Mouse (Mus musculus): ENCODE results near the gene Batf.
A peak's percentile ranks its signal among the peaks of the same experiment; 100 is the strongest.
"Not testable (repeated sequence)": the region's sequence is repeated elsewhere in the genome, so short reads cannot be mapped to it uniquely, and the experiment has no call there.

The Batf gene

DNA sequence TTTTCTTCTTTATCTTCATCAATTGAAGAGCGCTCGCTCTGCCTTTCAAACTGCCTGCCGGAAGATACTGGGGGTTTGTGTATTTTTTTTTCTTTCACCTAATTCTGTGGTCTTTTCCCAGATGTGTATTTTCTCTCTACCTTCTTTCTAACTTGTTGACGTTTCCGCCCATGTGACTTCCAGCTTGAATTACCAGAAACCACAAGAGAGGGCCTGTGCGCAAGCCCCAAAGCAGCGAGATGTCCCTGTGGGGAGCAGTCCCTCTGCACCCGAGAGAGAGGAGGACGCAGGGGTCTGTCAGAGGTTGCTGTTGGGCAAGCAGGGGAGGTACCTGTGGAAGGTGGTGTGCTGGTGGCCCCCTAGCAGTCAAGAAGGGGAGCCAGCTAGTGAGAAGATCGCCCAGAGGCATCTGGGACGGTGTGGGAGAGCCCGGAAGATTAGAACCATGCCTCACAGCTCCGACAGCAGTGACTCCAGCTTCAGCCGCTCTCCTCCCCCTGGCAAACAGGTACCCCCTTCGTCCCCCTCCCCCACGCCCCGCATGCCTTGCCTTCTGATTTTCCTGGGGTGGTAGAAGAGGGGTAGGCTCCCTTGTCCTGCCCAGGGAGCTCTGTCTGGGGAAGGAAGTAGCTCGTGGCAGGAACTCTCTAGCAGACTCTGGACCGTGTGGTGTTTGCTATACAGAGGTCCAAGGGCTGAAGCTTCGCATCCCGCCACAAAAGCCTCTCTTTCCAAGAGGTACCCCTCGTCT lies at the start of gene Batf:
Batf (plus strand) TSS at position 204 of the 751 bp plus-strand sequence.
- DNase-seq, result no peak

DNA sequence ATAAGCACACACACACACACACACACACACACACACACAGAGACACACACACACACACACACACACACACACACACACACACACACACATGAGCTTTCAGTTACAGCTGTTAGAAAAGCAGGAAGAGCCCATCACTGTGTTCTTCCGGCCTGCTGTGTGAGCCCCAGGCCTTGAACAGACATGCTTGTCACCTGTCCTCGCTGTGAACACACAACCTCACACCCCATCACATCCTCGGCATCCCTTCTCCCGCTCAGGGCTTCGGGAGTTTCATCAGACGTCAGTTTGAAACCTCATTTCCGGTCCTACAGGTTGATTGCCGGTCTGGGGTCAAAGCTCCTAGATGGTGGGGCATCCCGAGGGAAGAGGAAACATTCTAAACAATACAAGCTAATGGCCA lies 48.5 kb upstream of the Batf start:
- no peak for DNase-seq

DNA sequence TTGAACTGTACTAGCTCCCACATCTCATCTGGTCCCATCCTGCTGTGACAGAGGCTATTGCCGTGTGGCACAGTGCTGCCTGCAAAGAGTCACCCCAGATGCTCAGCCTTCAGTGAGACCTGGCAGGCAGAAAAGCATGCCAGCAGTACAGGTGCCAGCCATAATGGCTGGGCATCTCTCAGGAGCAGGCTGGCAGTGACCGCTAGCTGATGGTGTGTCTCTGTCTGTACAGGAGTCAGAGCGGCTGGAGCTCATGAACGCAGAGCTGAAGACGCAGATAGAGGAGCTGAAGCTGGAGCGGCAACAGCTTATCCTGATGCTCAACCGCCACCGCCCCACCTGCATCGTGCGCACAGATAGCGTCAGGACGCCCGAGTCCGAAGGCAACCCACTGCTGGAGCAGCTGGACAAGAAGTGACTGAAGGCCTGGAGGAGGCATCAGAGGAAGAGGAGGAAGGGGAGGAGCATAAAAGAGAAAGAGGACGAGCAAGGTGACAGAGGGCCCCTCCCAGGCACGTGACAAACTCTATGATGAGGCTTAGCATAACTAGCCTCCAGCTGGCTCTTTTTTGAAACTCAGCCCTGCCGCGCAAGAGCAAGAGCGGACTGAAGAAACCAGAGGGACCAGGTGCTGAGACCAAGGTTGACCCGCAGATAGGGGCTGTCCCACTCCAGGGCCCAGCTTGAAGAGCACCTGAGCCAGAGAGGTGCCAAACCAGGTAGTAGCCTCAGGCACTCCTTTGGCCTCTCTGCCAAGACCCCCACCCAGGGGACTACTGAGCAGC lies 47.7 kb upstream of the Batf start:
- DNase-seq, result no peak

DNA sequence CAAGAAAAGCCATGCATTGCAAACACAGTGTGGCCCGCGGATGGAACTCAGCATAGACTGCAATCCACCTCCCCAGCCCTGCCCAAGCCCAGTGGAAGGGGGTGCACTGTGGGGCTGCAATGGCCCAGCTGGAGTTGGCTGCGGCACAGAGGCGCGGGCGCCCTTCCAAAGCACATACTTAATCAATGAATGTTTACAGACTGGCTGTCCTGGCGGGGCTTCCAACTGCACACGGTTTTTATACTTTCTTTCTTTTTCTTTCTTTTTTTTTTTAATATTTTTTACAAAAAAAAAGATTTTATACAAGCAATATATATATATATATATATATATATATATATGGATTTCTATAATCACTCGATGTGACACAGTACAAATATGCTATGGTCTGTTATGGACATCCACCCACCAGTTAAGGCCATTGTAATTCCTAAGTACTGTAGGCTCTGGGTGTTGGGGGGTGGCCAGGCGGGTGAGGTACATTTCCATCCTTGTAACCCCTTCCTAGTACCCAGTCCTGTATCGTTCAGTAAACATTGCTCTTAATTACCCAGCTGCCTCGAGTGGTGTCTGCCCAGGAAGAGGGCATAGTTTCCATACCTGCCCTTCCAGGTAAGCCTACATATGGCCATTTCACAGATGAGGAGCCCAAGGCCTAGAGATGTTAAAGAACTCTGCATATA lies 47.0 kb upstream of the Batf start:
- DNase-seq, result peak; percentile 39 to 45

DNA sequence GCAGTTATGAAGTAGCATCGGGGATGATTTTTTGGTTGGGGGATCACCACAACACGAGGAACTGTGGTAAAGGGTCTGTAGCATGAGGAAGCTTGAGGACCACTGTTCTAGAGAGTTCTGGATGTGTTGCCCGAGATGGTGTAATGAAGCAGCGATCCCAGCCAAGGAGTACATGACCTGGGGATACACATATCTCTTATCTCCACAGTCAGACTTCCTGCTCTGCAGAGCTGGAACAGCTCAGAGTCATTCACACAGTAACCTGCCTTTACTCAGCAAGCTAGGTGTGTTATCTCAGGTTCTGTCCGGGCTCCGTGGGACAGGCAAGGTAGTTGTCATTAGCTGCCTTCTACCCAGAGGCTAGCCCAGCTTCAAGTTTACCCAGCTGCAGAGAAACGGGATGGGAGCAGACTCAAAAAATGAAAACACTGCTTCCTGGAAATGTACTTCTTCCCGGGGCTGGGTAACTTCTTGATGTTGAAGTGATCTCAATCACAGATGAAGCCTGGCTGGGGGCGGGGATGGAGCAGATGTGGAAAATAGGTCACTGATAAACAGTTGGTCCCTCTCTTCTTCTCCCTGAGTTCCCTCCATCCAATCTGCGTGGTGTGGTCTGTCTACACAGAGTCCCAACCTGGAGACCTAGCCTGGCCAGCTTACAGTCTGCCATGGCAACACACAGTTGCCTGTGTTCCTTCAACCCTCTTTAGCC lies 45.5 kb upstream of the Batf start:
- DNase-seq, result no peak

DNA sequence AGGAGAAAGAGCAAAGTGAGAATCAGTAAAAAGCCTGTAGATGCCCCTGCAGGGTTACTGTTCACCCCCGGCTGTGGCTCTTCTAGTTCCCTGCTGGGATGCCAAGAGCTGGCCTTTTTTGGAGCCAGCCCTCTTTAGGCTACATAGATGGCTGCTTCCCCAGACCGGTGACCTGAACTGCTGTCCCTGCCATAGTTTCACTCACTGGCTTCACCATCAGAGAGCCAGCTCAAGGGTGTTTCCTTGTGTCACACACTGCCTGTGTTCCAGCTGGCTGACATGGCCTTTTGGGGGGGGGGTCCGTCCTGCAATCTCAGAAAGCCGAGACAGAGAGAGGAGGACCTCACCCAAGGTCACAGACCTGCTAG lies 44.9 kb upstream of the Batf start:
- DNase-seq, result no peak

DNA sequence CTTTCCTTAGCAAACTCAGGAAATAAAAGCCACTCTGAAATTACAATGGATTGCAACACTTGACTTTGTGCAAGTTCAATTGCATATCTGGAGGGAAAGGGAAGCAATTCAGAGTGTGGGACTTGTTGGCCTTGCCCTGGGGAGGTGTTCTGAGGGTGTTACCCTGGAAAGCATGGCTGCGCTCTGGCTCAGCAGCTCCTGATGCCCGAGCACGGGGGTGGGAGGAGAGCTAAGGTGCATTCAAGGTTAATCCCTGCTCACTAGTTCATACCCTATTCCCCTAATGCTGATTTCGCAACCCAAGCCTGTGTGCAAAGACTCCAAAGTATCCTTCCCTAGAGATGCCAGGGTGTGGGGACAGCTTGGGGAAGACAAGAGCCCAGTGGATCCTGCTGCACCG lies 42.7 kb upstream of the Batf start:
- DNase-seq, result peak in 1 of 2 experiments; percentile 48

DNA sequence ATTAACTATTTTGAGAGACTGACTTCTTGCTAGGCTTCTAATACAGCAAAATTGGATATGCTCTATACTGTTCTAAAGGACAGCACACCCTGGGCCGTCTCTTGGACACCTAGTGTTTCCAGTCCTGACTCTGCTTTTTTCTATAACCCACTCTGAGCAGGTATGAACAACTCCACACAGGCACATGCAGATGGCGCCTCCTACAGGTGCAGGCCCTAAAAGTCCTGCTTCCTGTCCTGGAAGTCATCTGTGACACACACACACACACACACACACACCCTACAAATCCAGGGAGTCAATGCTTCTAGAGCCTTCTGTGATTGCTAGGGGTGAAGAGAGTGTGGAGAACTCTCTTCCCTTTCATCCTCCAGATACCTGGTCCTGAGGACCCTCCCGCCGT lies 40.8 kb upstream of the Batf start:
- DNase-seq, result peak in 1 of 2 experiments; percentile 58

DNA sequence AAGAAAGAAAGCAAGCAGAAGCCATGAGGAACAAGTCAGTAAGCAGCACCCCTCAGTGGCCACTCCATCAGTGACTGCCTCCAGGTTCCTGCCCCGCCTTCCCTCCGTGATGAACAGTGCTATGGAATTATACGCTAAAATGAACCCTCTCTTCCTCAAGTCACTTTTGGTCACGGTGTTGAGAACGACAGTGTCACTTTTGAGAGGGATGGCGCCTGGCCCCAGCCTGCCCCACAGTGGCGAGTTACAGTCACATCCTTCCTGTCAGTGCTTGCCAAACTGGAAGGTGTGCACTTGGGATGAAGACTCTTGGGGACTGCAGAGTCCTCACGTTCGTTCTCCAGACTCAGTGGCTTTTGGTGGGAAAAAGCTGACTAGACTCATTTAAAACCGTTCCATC lies 39.1 kb upstream of the Batf start:
- DNase-seq, result peak in 1 of 2 experiments; percentile 39

DNA sequence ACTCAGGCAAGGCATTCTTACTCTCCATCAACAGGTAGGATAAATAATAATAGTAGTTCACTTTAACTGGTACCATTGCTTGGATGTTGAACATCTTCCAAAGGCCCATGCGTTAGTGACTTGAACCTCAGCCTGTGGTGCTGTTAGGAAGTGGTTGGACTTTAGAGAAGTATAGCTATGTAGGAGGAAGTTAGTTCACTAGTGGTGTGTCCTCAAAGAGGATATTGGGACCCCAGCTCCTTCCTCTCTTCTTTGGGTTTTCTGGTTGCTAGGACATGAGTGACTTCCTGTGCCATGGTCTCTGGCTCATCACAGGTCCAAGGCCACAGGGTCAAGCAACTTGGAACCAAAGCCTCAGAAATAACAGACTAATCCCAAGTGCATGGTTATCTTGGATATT lies 38.5 kb upstream of the Batf start:
- no peak for DNase-seq

DNA sequence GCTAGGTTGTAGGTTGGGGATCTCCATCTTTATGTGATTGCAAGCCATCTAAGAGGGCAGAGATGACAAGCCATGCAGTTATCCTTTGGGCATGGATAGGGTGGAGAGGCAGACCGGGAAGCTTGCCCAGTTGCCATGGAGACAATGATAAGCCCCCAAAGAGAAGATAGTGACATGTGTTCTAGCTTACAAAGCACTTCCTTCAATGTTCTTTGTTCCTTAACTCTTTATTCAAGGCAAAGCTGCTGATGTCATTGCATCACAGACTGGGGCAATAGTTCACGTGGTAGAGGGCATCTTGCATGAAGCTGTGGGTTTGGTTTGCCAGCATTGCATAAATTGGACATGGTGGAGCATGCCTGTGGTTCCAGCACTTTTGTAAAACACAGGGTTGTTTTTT lies 27.1 kb upstream of the Batf start:
- DNase-seq, result no peak

DNA sequence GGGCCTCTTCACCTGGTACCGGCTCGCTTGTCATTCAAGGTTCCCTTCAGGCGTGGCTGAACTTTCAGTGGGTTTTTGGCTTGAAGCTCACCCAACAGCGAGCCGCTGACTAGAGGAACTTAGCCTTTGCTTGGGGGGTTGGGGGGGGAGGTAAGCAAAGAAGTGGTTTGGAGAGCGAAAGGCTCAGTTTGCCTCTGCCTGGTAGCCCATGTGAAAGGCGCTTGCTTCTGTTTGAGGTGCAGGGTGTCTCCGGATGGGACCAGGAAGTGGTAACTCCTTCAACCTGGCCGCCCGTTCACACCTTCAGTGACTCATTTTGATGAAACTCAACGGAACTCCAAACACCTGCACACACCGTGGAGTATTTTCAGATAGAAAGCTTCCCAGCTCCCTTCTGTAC lies 25.6 kb upstream of the Batf start:
- no peak for DNase-seq

DNA sequence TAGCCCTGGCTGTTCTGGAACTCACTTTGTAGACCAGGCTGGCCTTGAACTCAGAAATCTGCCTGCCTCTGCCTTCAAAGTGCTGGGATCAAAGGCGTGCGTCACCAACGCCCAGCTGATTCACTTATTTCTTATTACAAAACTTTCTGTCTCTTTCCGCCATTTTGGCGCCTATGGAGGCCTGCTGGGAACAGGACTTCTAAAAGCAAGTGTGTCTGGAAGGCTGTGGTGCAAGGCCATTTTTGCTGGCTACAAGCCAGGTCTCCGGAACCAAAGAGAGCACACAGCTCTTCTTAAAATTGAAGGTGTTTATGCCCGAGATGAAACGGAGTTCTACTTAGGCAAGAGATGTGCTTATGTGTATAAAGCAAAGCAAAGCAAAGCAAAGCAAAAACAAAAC lies 24.2 kb upstream of the Batf start:
- DNase-seq, result not testable (repeated sequence)

DNA sequence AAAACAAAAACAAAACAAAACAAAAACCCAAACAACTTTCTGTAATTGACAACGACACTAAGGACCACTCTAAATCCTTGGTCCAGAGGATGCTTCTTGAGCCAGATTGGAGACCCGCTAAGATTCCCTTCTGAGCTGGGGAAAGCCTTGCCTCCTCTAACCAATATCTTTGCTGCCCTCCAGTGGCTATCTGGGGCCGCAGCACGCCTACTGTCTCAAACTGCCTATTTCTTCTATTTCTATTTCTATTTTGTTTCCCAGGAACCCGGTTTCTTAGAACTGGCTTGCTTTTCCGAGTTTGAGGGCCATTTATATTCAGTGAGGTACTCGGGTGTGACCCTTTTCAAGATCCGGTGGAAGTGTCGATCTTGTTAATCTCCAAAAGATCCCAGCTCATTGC lies 23.6 kb upstream of the Batf start:
- DNase-seq, result peak; percentile 49 to 75

DNA sequence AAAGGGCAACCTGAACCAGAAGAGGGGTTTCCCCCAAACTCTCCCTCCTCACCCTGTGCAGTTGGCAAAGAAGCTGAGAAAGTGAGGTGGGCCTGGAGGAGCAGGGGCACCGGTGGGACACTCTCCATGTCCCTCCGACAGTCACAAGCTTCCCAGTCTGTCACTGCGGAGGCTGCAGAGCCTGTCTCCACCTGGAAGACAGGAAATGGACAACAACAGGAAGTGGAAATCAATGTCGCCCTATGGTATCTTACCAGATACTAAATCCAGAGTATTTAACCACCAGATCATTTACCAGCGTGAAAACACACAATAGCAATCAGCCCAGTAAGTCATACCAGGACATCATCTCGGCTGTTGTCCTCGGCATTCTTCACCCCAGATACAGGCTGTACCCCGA lies 20.4 kb upstream of the Batf start:
- DNase-seq, result no peak

DNA sequence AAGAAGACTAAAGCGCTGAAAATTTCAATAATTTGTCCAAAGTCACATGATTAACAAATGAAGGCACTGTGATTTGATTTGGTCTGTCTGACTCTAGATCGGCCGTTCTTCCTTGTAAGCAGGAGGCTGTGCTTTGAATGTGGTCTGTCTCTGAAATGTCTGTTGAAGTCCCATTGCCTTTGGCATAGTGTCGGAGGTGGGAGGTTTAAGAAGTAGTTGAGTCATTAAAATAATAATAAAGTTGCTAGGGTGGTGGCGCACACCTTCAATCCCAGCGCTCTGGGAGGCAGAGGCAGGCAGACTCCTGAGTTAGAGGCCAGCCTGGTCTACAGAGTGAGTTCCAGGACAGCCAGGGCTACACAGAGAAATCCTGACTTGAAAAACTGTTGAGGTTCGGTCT lies 19.4 kb upstream of the Batf start:
- DNase-seq, result no peak

DNA sequence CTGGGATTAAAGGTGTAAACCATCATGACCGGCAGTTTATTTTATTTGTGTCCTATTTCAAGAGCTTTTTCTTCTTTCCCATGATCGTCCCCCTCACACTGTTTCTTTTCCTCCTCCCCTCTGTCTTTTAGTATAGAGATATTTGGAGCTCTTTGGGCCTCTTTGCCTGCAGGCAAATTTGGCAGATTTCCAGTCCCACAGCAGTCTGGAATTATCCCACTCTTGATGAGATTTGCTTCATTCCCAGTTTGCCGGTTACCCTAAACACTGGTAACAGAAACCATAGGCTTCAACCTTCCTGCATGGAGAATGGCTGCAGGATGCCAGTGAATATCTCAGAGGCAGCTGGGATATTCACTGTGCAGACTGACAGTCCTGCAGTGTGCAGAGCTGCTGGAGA lies 17.8 kb upstream of the Batf start:
- DNase-seq, result no peak

DNA sequence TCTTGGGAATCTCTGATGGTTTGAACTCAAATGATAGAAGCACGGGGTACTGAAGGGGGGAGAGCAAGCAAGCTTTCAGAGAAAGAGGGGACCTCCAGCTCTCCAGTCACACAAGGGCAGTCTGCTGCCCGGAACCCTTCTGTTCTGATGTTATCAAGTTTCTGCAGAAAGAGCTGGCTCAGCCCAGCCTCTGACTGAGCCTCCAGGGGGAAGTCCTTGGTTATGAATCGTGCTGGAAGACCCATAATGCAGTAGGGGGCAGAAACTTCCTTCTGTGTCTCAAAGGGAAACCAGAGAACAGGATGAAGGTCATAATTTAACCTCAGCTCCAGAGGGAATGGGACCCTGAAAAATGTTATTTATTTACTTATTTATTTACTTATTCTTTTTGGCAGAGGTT lies 16.4 kb upstream of the Batf start:
- no peak for DNase-seq

DNA sequence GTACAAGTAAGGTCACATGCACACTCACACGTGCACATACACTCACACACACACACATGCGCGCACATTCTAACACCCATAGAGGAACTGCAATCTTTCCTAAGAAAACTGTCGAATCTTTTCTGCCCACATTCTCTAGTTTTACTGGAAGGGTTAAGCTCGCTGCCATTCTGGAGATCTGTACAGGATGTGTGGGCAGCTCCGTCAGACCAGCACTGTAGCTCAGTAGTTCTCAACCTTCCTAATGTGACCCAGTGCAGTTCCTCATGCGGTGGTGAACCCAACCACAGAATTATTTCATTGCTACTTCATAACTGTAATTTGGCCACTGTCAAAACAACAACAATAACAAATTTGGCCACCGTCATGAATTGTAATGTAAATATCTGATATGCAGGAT lies 12.6 kb upstream of the Batf start:
- no peak for DNase-seq

DNA sequence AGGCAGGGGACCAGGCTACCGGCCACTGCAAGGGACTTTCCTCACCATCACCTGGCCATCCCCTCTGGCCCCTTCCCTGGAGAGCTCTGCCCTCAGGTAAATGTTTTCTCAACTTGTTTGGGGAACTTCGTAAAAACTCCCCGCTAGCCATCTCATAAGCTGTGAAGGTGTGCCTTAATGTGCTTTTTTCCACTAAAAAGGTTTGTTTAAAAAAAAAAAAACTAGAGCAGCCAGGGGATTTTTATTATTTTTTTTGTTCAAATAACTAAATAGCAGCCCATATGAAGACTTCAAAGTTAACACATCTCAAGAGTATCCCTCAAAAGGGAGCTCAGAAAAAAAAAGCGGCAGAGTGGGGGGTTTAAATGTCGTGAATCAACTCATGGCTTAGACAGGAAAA lies 7.4 kb upstream of the Batf start:
- DNase-seq, result no peak

DNA sequence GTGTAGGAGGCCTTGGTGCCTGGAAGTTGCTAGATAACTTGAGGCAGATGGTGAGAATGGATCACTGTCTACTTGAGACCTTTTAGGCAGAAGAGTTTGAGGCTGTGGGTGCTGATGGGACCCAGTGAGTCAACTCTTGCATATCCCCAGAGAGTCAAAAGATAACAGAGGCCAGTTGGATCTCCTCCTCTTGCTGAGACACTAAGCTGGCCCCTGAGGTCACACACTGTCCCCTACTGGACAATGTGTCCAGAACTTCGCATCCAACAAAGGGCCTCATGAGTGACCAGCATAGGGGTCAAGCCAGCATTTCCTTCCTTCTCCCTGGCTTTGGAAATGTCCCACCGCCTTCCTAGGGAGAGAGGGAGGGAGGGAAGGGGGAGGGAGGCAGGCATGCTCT lies 6.7 kb upstream of the Batf start:
- no peak for DNase-seq

DNA sequence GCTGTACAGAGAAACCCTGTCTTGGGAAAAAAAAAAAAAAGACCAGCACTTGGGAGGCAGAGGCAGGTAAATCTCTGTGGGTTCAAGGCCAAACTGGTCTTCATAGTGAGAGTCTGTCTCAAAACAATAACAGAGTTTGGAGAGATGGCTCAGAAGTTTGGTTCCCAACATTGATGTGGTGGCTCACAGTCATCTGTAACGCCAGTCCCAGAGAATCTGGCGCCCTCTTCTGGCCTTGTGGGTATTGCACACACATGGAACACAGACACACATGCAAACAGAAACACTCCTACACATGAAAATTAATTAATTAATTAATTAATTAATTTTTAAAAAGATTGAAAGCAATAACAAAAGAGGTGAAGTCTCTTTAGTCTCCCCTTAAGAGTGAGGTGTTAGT lies 4.1 kb upstream of the Batf start:
- no peak for DNase-seq
